Mouse (Mus musculus) right cerebral cortex, postnatal 10 days (tissue): ENCODE data around the gene Nmur1.
A peak's percentile ranks its signal among the peaks of the same experiment; 100 is the strongest.

Experiments used
- DNase-seq, 2 experiments: peaks; one replicate each; pipeline ENCODE4 v3.0.0; 2021; ENCODE audit warnings: low spot score in 2 of 2

The Nmur1 gene

DNA sequence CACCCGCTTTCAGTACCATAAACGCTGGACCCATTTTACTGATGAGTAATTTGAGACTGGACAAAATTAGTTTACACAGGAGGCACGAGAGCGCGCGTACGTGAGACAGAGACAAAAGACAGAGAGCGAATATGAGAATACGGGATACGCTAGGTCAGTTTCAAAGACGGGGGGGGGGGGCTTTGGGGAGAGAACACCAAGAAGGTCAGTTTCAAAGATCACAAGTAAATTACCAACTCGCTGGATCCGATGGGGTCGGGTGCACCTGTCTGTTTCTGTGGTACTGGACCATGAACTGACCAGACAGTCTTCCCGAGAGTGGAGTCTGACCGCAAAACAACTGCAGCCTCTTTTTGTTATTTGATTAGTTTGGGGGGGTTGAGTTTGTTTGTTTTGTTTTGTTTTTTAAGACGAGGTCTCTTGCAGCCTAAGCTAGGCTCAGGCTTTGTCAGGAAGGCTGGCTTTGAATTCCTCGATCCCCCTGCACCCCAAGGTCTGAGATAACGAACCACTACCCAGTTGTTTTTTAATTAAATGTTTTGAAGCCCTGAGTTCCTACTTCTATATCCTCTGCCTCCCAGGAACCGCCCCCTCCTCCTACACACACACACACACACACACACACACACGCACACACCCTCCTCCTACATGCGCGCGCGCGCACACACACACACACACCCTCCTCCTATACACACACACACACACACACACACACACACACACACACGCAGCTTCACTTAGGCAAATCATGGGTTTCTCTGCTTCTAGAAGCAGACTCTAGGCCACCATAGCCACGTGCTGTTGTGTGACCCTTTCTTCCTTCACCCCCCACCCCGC, 15.1 kb upstream of the Nmur1 start:
- peak; percentile 76 to 82 for DNase-seq

DNA sequence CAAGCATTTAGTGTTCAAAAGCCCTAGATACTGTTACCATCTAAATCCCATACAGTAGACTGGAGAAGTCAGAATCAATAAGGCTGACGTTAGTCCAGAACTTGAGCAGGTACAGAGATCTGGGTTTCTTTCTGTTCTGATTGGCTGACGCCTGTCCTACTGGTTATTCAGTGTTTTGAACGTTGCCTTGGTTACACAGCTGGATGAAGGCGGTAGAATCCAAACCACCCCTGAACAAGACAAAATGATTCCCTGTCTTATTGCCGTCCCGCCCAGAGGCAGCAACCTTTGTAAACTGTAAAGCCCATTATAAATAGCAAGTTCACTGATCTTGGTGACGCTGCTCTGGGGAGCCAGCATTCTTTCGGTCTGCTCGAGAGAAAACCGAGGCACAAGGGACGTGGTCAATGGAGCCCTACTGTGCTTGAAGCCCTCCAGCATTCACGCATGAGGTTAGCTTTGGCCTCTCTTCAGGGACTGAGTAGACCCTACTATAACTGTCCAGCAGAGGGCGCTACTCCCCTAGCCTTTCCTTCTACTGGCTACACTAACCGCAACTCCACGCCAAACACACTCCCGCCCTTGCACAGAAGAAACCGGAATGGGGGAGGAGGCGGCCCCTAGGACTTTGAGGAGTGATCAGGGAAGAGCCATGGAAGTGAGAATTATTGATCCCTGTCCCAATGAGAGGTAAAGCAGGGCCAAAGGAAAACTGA, 14.3 kb upstream of the Nmur1 start:
- DNase-seq = peak; percentile 95 to 96

DNA sequence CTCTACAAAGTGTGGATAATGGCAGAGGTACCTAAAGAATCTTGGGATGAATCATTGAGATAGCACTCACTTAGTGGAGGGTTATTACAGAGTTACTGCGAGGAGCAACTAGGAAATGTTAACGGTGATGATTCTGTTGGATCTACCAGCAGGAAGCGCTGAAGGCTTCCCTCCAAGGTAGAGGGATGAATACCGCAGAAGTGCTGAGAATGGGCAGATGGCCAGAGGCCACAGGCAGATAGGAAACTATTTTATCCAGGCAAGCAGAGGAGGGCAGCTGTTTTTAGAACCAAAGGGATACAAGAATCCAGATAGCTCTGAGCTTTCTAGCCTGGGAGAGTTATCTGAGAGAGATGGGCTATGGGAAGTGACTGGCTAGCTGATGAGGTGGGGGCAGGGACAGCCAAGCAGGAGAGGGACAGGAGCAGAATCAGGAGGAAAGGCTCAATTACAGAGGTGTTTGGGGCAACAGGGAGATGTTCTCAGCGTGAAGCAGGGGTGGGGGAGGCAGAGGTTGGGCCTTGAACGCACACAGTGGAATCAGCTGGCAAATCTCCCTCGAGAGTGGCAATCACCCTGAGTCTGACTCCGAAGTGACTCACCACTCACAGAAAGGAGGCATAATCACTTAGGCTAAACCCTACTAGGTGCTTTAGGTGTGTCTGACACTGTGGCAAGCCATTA, 13.6 kb upstream of the Nmur1 start:
- no peak for DNase-seq

DNA sequence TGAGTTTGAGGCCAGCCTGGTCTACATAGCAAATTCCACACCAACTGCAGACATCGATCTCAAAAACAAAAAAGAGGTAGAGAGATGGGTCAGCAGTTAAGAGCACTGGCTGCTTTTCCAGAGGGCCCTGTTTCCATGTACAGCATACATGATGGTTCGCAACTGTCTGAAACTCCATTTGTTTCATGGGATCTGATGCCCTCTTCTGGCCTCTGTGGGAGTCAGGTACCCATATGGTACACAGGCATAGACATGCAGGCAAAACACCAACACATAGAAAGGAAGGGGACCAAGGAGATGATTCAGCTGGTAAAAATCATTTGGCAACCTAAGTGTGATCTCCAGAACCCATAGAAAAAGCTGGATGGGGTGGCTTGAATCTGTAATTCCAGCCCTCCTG, 12.5 kb upstream of the Nmur1 start:
- peak in 1 of 2 experiments; percentile 62 for DNase-seq

DNA sequence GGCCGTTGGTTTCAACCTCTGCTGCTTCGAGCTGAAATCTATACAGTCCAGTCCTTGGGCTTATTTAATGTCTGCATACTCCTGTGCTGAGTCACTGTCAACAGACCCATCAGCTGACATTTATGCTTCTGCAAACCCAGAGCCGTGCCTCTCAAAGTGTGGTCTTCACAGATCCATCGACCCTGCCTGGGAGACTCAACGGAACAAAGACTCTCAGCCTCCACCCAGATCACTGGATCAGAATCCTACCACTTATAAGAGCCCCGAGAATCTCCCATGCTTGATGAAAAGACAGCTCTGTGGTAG, 11.9 kb upstream of the Nmur1 start:
- DNase-seq = no peak

DNA sequence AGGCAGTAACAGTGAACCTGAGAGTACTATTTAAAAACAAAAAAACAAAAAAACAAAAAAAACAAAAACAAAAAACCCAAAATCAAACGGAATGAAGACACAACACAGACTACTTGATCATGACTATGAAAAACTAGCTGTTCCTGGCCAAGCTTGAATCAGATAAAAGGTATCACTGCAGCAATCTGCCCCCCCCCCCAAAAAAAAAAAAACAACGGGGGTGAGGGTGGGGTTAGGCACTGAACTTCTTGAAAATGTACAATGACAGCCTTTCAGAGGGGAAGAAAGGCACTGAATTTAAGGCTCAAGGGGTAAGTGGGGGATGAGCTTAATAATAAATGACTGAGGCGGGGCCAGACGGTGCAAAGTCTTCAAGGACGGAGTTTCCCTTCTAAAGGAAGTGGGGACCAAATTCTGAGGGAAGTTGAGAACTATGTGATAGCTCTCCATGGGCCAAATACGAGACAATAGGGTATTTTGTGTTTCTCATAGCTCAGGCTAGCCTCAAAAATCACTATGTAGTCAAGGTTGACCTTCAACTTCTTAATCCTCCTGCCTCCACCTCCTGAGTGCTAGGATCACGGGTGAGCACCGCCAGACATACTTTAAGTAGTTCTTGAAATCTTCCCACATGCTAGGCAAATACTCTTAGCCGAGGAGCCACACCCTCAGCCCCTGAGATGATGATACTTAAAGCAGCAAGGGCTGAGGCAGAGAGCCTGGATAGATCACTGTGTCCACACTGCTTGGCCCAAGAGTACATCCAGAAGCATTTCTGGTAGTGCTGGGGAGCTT, 11.4 kb upstream of the Nmur1 start:
- DNase-seq = peak in 1 of 2 experiments; percentile 20

DNA sequence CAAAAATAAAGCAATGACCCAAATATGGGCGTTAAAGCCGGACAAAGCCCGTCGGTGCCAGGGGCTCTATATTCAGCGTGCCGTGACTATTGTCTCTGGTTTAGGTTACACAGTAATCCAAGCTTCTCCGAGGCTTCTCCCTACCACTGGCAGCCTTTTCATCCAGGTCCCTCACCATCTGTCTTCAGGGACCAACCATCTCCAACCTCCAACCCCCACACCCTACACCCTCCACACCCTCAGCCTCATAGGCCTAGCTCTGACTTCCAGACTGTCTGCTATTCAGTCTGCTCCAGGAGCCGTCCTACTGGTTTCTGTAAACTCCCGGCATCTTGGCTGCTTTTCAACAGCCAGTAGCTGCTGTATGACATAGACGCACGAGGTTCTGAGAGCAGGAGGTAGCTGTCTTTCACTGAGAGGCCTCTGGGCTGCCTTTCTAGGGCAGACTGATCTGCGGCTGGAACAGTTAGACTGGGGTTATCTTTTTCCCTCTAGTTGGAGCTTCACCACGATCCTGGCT, 9.3 kb upstream of the Nmur1 start:
- peak; percentile 78 to 86 for DNase-seq

DNA sequence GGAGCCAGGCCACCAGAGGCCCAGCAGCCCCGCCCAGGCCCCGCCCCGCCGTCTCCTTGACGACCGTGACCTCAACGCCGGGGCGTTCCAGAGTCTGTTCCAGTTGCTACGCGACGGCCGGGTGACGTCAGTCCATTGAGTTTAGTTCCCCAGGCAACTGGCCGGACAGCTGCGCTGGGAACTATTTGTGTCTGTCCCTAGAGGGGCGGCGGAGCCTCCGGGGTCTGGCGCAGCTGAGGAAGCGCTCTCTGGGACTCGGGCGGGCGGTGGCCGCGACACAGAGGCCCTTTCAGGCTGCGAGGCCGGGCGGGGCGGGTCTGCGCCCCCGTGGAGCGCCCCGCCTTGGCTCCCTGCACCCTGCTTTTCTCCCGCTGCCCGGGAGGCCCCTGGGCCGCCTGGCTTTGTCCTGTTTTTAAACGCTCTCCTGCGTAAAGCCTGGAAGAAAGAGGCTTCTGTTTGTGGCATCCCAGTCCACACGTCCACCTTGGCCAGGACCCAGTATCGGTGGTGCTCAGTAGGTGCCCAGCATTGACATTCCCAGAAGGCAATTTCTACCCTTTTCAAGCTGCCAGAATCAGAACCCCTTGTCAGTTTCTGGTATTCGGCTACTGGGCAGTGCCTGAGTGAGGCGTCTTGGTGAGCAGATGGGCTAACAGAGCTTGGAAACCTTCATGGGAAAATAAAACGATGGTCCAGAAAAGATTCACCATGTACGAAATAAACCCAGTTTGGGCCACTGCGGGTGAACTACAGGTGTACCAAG, 8.6 kb upstream of the Nmur1 start:
- peak; percentile 99 to 100 for DNase-seq

DNA sequence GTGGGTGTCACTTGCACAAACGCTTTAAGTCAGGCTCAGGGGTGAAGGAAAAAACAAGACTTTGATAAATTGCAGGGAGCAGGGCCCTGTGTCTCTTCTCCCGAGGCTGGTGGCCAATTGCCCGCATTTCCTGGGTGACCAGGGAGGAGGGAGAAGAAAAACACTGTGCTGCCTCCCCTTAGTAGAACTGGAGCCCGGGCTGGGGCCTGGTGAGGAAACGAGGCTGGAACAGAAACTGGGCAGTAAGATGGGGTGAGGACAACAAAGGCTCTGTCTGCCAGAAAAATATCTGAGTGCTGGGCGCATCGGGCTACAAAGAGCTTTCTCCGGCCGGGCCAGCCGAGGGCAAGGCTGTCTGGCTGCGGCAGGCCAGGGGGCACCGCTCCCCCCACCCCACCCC, 8.0 kb upstream of the Nmur1 start:
- peak in 1 of 2 experiments; percentile 83 for DNase-seq

DNA sequence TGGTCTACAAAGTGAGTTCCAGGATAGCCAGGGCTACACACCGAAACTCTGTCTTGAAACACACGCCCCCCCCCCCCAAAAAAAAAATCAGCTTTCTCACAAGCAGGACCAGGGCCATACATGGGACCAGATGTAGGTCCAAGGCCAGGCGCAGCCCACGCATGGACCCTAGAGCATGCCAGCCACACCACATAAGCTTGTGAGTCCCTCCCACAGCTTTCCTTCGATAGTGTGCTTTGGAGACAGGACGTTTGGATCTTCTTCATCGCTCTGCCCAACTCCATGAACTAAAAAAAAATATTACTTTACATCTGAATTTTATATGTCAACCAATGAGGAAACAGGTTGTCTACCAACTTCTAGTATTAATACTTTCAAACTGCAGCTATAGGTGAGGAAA, 7.3 kb upstream of the Nmur1 start:
- no peak for DNase-seq

DNA sequence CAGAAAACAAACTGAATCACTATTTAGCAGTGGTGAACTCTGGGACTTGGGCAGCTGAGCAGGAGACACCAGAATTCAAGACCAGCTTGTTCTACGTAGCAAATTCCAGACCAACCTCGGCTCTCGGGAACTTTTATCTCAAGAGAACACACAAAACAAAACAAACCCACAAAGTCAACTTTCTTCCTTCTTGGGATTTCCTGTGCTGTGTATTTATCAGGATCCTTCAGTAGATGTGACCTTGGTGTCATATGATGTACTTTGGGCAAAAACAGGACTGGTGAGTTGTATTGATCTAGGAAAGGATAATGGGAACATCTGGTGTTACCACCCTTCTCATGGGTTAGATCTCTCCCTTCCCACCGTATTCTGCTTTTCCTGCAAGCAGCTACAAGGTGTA, 6.8 kb upstream of the Nmur1 start:
- DNase-seq = no peak

DNA sequence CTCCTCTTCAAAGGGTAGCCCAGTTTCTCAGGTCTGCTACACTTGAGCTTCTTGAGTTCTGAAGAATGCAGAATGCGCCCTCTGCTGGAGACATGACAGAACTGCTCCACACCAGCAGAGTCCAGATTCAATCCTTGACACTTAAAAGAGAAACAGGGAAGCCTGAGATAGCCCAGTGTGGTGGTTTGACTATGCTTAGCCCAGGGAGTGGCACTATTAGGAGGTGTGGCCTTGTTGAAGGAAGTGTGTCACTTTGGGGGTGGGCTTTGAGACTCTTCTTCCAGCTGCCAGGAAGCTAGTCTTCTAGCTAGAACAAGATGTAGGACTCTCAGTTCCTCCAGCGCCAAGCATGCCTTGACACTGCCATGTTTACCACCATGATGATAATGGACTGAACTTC, 4.0 kb upstream of the Nmur1 start:
- peak; percentile 88 to 91 for DNase-seq

DNA sequence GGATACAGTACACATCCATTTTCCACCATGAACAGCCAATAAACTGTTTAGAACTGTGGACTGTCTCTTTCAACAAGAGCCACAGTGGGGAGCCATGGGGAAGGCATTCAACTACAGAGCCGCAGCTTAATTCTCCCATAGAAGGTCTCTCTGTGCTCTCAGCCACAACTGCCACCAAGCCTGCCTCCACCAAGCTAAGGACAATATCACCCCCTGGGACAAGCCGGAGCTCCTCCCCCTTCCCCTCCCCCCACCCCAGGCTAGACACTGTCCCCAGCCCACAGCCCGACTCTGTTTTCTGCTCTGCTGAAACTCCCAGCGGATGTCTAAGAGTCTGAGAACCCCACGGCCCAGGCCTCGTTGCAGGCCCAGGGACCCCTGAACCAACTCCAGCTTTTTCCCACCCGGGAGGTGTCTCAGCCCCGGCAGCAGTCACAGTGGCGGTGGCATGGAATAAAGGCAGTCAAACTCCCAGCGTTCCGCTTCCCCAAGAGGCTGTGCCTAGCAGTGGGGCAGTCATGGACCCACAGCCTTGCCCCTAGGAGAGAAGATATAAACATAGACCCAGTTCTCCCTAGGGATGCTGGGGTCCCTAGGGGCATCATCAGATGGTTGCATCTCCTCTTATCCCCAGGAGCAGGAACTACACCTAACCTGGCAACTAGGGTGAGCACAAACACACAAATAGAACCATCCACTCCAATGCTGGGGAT, 1.0 kb downstream of the Nmur1 start:
- DNase-seq = no peak

DNA sequence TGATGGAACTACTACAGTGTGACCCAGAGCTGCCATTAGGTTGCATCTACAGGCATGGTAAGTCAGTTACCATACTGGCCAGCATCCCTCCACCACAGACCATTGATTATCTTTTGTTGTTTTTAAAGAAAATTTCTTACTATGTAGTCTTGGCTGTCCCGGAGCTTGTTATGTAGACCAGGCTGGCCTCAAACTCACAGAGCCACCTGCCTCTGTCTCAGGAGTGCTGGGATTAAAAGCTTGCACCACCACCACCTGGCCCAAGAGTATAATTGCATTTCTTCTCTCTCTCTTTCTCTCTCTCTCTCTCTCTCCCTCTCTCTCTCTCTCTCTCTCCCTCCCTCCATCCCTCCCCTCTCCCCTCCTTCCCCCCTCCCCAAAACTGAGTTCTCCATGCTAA, 1.7 kb downstream of the Nmur1 start:
- DNase-seq = no peak

DNA sequence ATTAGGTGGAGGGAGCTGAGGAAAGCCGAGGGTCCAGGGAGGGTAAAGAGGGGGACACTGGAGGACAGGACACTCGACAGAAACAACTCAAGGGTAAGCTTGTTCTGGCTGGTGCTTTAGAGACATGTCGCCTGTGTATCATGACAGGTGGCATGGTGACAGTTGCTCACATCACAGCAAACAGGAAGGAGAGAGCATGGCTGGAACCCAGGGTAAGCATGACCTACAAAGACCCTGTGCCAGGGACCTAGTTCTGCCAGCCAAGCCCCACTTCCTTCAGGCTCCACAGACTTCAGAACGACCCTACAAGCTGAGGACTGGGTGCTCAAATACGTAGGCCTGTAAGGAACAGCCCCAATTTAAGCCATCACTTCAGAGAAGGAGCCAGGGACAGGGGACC, 2.1 kb downstream of the Nmur1 start:
- DNase-seq = no peak

DNA sequence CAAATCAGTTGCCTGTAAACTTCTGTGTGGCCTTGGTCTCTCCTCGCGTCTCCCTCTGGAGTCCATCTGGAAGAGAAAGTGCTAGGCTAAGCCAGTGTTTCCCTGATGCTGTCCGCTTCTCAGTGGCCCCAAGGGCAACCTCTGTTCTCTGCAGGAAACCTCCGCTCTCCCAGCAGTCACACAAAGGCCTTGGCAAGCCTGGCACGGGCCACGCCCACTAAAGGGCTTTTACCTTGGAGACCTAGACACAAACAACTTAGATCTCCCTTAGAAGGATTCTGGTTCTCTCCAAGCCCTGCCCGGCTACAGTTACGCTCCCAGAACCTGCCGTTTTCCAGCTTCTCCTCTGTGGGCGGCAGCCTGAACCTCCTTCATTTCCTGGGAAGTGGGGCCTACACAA, 5.0 kb downstream of the Nmur1 start:
- no peak for DNase-seq

DNA sequence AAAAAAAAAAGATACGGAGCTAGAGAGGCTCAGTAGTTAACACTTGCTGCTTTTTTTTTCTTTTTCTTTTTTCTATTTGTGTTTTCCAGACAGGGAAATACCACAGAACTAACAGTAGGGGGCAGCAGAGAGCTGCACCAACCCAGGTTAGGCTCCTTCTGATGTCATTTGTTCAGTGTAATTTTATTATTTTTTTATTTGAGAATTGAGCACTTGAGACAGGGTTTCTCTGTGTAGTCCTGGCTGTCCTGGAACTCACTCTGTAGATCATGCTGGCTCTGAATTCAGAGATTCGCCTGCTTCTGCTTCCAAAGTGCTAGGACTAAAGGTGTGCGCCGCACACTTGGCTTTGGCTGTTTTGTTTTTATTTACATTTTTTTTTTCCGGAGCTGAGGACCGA, 9.7 kb downstream of the Nmur1 start:
- DNase-seq = no peak

DNA sequence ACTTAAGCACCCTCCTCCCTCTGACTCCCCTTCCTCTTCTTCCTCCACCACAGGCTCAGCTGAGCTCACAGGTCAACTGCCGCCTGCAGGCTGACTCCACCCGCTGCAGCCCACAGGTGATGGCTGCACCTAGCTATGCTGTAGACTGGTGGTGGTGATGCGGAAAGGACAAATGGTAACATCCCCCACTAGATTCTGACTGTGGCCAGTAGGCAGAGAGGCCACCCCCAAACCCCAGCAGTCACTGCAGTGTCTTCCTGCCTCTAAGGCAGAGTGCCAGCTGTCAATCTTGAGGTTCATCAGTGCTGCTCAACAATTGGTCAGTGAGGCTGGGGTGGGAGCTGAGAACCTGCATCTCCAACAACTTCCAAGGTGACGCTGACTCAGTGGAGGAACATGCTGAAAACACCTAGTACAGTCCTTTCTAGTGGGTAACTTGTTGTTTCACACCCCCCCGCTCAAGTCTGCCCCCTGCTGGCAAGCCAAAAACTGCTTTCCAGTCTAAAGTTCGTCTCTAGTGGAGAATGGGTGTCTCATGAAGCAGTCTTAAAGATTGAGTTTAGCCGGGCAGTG, 10.3 kb downstream of the Nmur1 start:
- DNase-seq = no peak

DNA sequence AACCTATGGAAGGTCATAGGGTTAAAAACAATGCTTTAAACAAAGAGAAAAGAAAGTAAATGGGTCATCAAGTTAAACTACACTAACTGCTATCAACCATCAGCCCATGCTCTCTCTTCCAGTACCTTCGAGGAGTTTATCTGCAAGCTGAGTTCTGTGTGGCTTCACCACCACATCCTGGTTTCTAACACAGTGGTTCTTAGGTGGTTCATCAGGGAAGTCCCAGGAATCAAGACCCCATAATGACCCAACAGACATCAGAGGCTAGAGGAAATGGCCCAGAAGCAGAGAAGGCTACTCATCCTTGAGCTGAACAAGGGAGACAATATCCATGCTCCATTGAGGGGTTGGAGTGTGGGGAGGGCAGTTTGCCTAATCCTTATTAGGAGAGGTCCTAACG, 10.9 kb downstream of the Nmur1 start:
- no peak for DNase-seq

DNA sequence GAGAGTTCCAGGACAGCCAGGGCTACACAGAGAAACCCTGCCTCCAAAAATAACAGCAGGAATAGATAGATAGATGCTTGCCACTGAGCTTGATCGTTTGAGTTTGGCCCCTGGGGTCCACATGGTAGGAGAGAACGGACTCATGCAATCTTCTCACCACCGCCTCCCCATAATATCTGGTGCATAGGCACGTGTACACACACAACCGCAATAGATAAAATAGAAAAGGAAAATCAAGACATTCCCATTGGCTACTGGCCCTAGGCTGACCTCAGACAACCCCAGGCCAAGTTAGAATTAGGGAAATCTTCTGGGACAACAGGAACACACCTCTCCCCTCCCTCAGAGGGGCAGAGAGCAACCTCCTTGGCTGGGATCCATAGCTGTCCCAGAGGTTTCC, 11.3 kb downstream of the Nmur1 start:
- DNase-seq = no peak
